Mouse (Mus musculus) kidney, adult 9 months (tissue): ENCODE data around the gene Notch4.

Source experiments
- DNase-seq: peaks from one replicate; pipeline ENCODE4 v3.0.0; 2022

Notch4 gene

GRCm38 (mm10) chr17:34597566-34598095 is 33.6 kb downstream of the Notch4 start, which contains the start of gene Ager:
Gene Ager (plus strand): TSS chr17:34597862.
- no peak for DNase-seq

GRCm38 (mm10) chr17:34599891-34600290 is 35.8 kb downstream of the Notch4 start:
- DNase-seq, result no peak

- DNase-seq, result no peak
Observed at GRCm38 (mm10) chr17:34601796-34602195, 37.7 kb downstream of the Notch4 start.

- DNase-seq, result peak; percentile 100
Observed at GRCm38 (mm10) chr17:34603375-34604060, 39.5 kb downstream of the Notch4 start, which contains the start of gene Rnf5. Gene Rnf5 (minus strand): TSS chr17:34603690.

- DNase-seq, result peak; percentile 99
Observed at GRCm38 (mm10) chr17:34604061-34604508, 40.0 kb downstream of the Notch4 start, which contains the start of gene Agpat1. Gene Agpat1 (plus strand): TSS chr17:34604262.

- DNase-seq, result peak; percentile 94
Observed at GRCm38 (mm10) chr17:34604511-34605237, 40.6 kb downstream of the Notch4 start.

GRCm38 (mm10) chr17:34605609-34606008 is 41.5 kb downstream of the Notch4 start:
- peak; percentile 98 for DNase-seq

GRCm38 (mm10) chr17:34606186-34607039 is 42.3 kb downstream of the Notch4 start:
- DNase-seq, result no peak

GRCm38 (mm10) chr17:34607997-34608396 is 43.9 kb downstream of the Notch4 start:
- DNase-seq, result no peak

GRCm38 (mm10) chr17:34611050-34611449 is 47.0 kb downstream of the Notch4 start:
- DNase-seq, result no peak

GRCm38 (mm10) chr17:34613054-34613645 is 49.1 kb downstream of the Notch4 start:
- DNase-seq, result no peak

- no peak for DNase-seq
Observed at GRCm38 (mm10) chr17:34613830-34614229, 49.8 kb downstream of the Notch4 start.

- DNase-seq, result no peak
Observed at GRCm38 (mm10) chr17:34615871-34616270, 51.8 kb downstream of the Notch4 start, which contains the start of gene Egfl8. Gene Egfl8 (minus strand): TSS chr17:34615971.

GRCm38 (mm10) chr17:34618999-34619398 is 54.9 kb downstream of the Notch4 start:
- peak; percentile 84 for DNase-seq

GRCm38 (mm10) chr17:34621006-34621405 is 56.9 kb downstream of the Notch4 start:
- DNase-seq, result no peak

GRCm38 (mm10) chr17:34623161-34623560 is 59.1 kb downstream of the Notch4 start:
- no peak for DNase-seq

GRCm38 (mm10) chr17:34624981-34625380 is 60.9 kb downstream of the Notch4 start:
- DNase-seq, result peak; percentile 82

- peak; percentile 67 for DNase-seq
Observed at GRCm38 (mm10) chr17:34626062-34626772, 62.1 kb downstream of the Notch4 start.

- peak; percentile 60 for DNase-seq
Observed at GRCm38 (mm10) chr17:34626773-34627092, 62.7 kb downstream of the Notch4 start.

GRCm38 (mm10) chr17:34627093-34627942 is 63.2 kb downstream of the Notch4 start:
- DNase-seq, result peak; percentile 95
